Mouse (Mus musculus): ENCODE measurements around the gene Mb. TPM values are rescaled to one million over a fixed set of nuclear protein-coding genes. Genes with fewer than 3 reads are reported as not detected.

The Mb gene
- polyA plus RNA-seq, 1 experiment from 2014 or later: 0.39 TPM

DNA sequence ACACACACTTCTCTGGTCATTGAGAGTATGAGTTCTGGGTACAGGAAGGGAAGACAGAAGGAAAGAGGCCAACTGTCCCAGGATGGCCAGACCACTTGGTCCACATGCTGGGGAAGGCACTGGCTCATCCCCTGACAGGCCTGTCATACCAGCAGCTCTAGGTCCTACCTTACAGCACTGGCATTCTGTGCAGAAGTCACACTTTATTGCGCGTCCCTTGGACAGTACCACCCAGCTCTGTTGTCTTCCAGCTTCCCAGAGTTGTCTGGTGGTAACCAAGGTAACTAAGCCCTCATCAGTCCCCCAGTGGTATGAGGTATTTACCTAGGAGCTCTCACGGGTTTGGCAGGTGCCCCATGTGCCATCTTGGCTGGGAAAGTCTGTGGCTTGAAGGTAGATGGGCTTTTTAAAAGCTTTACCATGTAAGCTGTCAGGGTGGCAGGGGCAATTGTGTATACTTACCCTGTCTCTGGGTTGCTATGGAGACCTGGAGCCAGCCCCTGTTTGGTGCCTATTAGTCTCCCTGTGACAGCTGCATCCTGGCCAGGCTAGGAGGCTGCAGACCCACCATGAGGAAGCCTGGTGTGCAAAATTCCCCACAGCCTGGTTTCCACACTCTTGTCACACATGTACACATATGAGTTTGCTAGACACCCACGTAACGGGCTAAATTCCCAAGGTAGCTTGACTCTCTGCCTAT, 24.4 kb downstream of the Mb start:
- Histone ChIP-seq H3K36me3 (no peaks in the 10 kb centered on the region), H3K9ac (no peak overlapping the region), H3K4me1 (replicated peaks) (no peaks in the 10 kb centered on the region), H3K27ac (no peak overlapping the region), H3K4me2 (no peak overlapping the region), H3K9me3 (replicated peaks) (no peaks in the 10 kb centered on the region), H3K4me3 (replicated peaks) (no peak overlapping the region), H3K27me3 (no peaks in the 10 kb centered on the region)
- ATAC-seq (ENCODE audit: low read depth) (no peak), DNase-seq (no peak)
- WGBS (ENCODE audit: insufficient replicate concordance): 63% methylated on average over 5 of the region's 5 CpGs

GRCm38 (mm10) chr15:77022401-77022957, 28.0 kb downstream of the Mb start:
- no peak for ATAC-seq (ENCODE audit: low read depth)
- Histone ChIP-seq H3K36me3 (no peaks in the 10 kb centered on the region), H3K9ac (no peak overlapping the region), H3K9me3 (replicated peaks) (no peaks in the 10 kb centered on the region), H3K4me2 (no peak overlapping the region), H3K4me3 (replicated peaks) (no peak overlapping the region), H3K27ac (no peak overlapping the region), H3K27me3 (no peaks in the 10 kb centered on the region), H3K4me1 (replicated peaks) (no peaks in the 10 kb centered on the region)
- 43% methylated on average over 5 of the region's 5 CpGs for WGBS (ENCODE audit: insufficient replicate concordance)
- DNase-seq: no peak

DNA sequence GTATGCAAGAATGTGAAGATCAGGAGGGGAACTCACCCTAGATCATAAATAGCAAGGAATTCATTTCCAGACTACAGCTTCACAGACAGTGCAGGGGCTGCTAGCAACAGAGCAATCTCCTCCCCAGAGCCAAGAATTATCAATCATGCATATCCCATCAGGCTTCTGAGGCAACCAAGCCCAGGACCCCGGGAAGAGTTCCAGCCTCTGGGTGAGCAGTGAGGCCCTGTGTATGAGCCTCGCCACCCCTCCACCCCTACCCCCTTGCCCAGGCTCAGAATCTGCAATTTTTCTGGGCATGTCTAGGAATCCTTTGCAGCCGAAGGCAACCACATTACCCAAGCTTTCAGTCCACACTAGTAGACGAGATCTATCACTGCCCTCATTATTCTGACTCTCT, 28.6 kb downstream of the Mb start:
- no peak overlapping the region for H3K4me3 ChIP-seq (replicated peaks)
- DNase-seq (no peak), ATAC-seq (ENCODE audit: low read depth) (no peak)
- WGBS (ENCODE audit: insufficient replicate concordance): 55% methylated on average over 4 of the region's 4 CpGs
- no peaks in the 10 kb centered on the region for H3K9me3 ChIP-seq (replicated peaks)
- H3K4me2 ChIP-seq: no peak overlapping the region
- H3K4me1 ChIP-seq (replicated peaks): no peaks in the 10 kb centered on the region
- H3K27ac ChIP-seq: no peak overlapping the region
- H3K36me3 ChIP-seq: no peaks in the 10 kb centered on the region
- H3K9ac ChIP-seq: no peak overlapping the region
- no peaks in the 10 kb centered on the region for H3K27me3 ChIP-seq

DNA sequence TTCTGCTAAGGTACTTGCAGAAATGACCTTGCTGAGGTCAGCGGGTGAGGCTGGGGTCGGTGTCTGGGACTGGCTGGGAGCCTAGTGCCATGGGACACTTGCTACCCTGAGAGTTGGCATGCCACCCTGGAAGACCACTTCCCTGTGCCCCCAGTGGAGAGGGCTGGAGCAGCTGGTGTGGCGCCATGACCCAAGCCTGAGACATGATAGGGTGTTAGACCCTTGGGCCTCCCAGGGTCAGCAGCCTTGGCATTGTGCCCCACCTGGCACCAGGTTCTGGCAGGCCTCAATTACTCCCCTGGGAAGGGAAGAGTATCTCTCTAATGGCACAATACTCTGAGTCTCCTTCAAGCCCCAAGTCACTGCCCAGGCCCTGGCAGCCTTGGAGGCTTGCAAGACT, 29.4 kb downstream of the Mb start:
- WGBS (ENCODE audit: insufficient replicate concordance): 71% methylated on average over 3 of the region's 3 CpGs
- H3K4me3 ChIP-seq (replicated peaks): no peak overlapping the region
- H3K9ac ChIP-seq: no peak overlapping the region
- no peak overlapping the region for H3K4me2 ChIP-seq
- H3K27me3 ChIP-seq: no peaks in the 10 kb centered on the region
- ATAC-seq (ENCODE audit: low read depth) (no peak), DNase-seq (no peak)
- H3K36me3 ChIP-seq: no peaks in the 10 kb centered on the region
- no peak overlapping the region for H3K27ac ChIP-seq
- no peaks in the 10 kb centered on the region for H3K9me3 ChIP-seq (replicated peaks)
- H3K4me1 ChIP-seq (replicated peaks): no peaks in the 10 kb centered on the region

DNA sequence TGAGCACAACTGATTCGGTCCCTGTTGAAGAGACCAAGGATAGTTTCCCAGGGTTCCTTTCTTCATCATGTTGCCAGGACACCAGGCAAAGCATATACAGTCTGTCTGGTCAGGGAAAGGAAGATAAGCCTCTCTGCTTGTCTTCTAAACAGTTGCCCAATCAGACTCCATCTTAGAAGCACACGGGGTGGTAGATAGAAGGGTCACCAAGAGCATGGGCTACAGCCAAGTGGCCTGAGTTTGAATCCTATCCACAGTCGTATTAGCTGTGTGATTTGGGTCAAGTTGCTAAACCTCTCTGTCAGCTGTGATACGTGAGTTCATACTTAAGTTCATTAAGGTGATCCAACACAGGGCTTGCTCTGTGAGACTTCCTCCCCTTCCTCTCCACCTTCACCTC, 30.3 kb downstream of the Mb start:
- H3K4me1 ChIP-seq (replicated peaks): no peaks in the 10 kb centered on the region
- H3K4me3 ChIP-seq (replicated peaks): no peak overlapping the region
- H3K36me3 ChIP-seq: no peaks in the 10 kb centered on the region
- no peak overlapping the region for H3K4me2 ChIP-seq
- H3K27me3 ChIP-seq: no peaks in the 10 kb centered on the region
- no peak overlapping the region for H3K27ac ChIP-seq
- H3K9ac ChIP-seq: no peak overlapping the region
- DNase-seq (no peak), ATAC-seq (ENCODE audit: low read depth) (no peak)
- 53% methylated on average over 4 of the region's 4 CpGs for WGBS (ENCODE audit: insufficient replicate concordance)
- H3K9me3 ChIP-seq (replicated peaks): no peaks in the 10 kb centered on the region

- Histone ChIP-seq H3K27ac (no peak overlapping the region), H3K9ac (no peak overlapping the region), H3K4me3 (replicated peaks) (no peak overlapping the region), H3K4me1 (replicated peaks) (no peaks in the 10 kb centered on the region), H3K4me2 (no peak overlapping the region), H3K9me3 (replicated peaks) (no peaks in the 10 kb centered on the region), H3K27me3 (no peaks in the 10 kb centered on the region), H3K36me3 (no peaks in the 10 kb centered on the region)
- WGBS (ENCODE audit: insufficient replicate concordance): 60% methylated on average over 7 of the region's 7 CpGs
- ATAC-seq (ENCODE audit: low read depth) (no peak), DNase-seq (no peak)
Observed at GRCm38 (mm10) chr15:77019533-77019932, 30.9 kb downstream of the Mb start.

- Histone ChIP-seq H3K27me3 (no peaks in the 10 kb centered on the region), H3K4me1 (replicated peaks) (no peaks in the 10 kb centered on the region), H3K4me3 (replicated peaks) (no peak overlapping the region), H3K4me2 (no peak overlapping the region), H3K9ac (no peak overlapping the region), H3K36me3 (no peaks in the 10 kb centered on the region), H3K27ac (no peak overlapping the region), H3K9me3 (replicated peaks) (no peaks in the 10 kb centered on the region)
- ATAC-seq (ENCODE audit: low read depth) (no peak), DNase-seq (no peak)
- WGBS (ENCODE audit: insufficient replicate concordance): 46% methylated on average over 6 of the region's 6 CpGs
Observed at GRCm38 (mm10) chr15:77018740-77019340, 31.6 kb downstream of the Mb start.

GRCm38 (mm10) chr15:77017897-77018296, 32.6 kb downstream of the Mb start:
- Histone ChIP-seq H3K4me3 (replicated peaks) (no peak overlapping the region), H3K9ac (no peak overlapping the region), H3K27ac (no peak overlapping the region), H3K27me3 (no peaks in the 10 kb centered on the region), H3K9me3 (replicated peaks) (no peaks in the 10 kb centered on the region), H3K4me2 (no peak overlapping the region), H3K36me3 (no peaks in the 10 kb centered on the region), H3K4me1 (replicated peaks) (no peaks in the 10 kb centered on the region)
- ATAC-seq (ENCODE audit: low read depth) (no peak), DNase-seq (no peak)

DNA sequence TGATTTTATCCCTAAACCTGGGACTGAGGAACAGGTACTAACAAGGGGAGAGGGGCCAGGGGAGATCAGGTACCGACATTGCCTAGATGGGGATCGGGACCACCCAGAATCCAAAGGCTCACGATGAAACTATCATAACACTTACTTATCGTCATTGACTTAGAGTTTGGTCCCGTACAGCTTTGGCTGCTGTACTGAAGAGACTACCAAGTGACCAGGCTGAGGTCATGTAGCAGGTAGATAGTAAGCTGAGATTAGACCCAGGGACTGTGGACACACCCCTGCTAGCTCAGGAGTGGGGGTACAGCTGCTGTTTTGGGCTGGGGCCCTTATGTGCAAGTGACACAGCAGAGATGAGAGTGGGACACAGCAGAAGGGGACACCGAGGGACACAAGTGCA, 34.0 kb downstream of the Mb start:
- ATAC-seq (ENCODE audit: low read depth): no peak

DNA sequence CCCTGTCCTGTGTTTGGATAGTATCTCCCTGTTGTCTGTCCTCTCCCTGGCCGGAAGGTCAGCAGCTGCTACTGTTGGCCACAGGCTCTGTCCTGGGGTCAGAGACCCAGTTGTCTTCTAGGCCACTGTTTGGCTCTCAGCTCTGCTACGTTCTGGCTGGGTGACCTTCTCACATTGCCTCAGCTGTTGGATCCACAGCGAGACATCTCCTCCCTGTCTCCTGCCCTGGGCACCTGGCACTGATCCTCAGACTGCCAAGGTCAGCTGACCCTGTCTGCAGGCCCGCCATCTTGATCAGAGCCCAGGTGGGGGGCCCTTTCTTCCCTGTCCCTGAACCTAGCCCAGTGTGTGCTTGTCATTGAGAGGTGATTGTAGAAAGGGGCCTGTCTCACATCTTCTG, 35.5 kb downstream of the Mb start:
- DNase-seq (no peak), ATAC-seq (ENCODE audit: low read depth) (no peak)
- 48% methylated on average over 4 of the region's 4 CpGs for WGBS (ENCODE audit: insufficient replicate concordance)
- no peak overlapping the region for H3K4me3 ChIP-seq (replicated peaks)
- no peak overlapping the region for H3K27ac ChIP-seq
- no peaks in the 10 kb centered on the region for H3K4me1 ChIP-seq (replicated peaks)
- H3K27me3 ChIP-seq: no peaks in the 10 kb centered on the region
- H3K9me3 ChIP-seq (replicated peaks): no peaks in the 10 kb centered on the region
- no peak overlapping the region for H3K9ac ChIP-seq
- H3K4me2 ChIP-seq: no peak overlapping the region
- no peaks in the 10 kb centered on the region for H3K36me3 ChIP-seq

More for the DNA sequence above, 34.0 kb downstream of the Mb start:
- WGBS (ENCODE audit: insufficient replicate concordance): 71% methylated on average over 6 of the region's 6 CpGs
- Histone ChIP-seq H3K4me3 (replicated peaks) (no peak overlapping the region), H3K36me3 (no peaks in the 10 kb centered on the region), H3K27ac (no peak overlapping the region), H3K4me2 (no peak overlapping the region), H3K27me3 (no peaks in the 10 kb centered on the region), H3K9me3 (replicated peaks) (no peaks in the 10 kb centered on the region), H3K4me1 (replicated peaks) (no peaks in the 10 kb centered on the region), H3K9ac (no peak overlapping the region)
- DNase-seq: no peak

- H3K27me3 ChIP-seq: no peaks in the 10 kb centered on the region
- H3K4me1 ChIP-seq (replicated peaks): no peaks in the 10 kb centered on the region
- no peaks in the 10 kb centered on the region for H3K36me3 ChIP-seq
- no peak overlapping the region for H3K4me2 ChIP-seq
- H3K9ac ChIP-seq: no peak overlapping the region
- WGBS (ENCODE audit: insufficient replicate concordance): 69% methylated on average over 6 of the region's 6 CpGs
- no peak overlapping the region for H3K27ac ChIP-seq
- H3K9me3 ChIP-seq (replicated peaks): no peaks in the 10 kb centered on the region
- no peak overlapping the region for H3K4me3 ChIP-seq (replicated peaks)
- DNase-seq (no peak), ATAC-seq (ENCODE audit: low read depth) (no peak)
Observed at GRCm38 (mm10) chr15:77014431-77014830, 36.0 kb downstream of the Mb start.

GRCm38 (mm10) chr15:77013753-77014241, 36.7 kb downstream of the Mb start:
- H3K4me2 ChIP-seq: no peak overlapping the region
- H3K4me3 ChIP-seq (replicated peaks): no peak overlapping the region
- 38% methylated on average over 15 of the region's 15 CpGs for WGBS (ENCODE audit: insufficient replicate concordance)
- no peaks in the 10 kb centered on the region for H3K4me1 ChIP-seq (replicated peaks)
- H3K9me3 ChIP-seq (replicated peaks): no peaks in the 10 kb centered on the region
- no peak overlapping the region for H3K27ac ChIP-seq
- no peaks in the 10 kb centered on the region for H3K27me3 ChIP-seq
- no peak for DNase-seq
- no peak for ATAC-seq (ENCODE audit: low read depth)
- no peak overlapping the region for H3K9ac ChIP-seq
- no peaks in the 10 kb centered on the region for H3K36me3 ChIP-seq
